Mouse (Mus musculus) right cerebral cortex, adult 2 months (tissue): ENCODE data around the gene Ints13.
A peak's percentile ranks its signal among the peaks of the same experiment; 100 is the strongest.
"Not testable (repeated sequence)": the region's sequence is repeated elsewhere in the genome, so short reads cannot be mapped to it uniquely, and the experiment has no call there.

Experiments used
- DNase-seq, 2 experiments: peaks; one replicate each; pipeline ENCODE4 v3.0.0; 2021 to 2022; ENCODE audit warnings: low spot score in 2 of 2

Ints13 gene

DNA sequence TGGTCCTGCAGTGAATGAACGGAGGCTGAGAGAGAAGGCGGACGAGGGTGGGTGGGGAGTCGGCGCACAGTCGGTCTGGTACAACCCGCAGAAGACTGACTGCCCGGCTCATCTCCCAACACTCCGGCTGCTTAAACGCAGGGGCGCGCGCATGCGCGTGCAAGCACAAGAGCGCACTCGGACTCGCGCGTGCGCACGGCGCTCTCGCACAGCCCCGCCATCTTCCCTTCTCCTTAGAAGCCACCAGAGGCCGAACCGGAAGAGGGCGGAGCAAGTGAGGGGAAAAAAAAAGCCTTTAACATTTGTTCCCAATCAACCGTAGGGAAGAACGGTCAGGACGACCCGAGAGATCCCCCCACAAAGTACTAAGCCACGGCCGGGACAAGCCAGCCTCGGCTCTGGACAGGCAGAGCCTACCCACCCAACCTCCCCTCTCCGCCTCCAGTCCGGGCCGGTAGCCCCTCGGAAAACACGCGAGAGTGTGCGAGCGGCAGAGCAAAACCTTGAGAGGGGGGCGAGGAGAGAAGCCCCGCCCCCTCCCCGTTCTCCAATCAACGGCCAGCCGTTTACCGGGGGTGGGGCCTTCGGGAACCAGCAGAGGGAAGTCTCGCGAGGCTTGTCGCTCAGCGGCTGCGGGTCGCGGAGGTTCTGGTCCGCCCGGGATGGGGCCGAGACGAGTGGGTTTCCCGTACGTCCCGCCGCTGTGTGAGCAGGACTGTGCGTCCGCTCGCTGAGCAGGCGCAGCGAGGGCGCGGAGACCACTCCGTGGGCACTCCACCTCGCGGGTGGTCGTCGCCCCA is at the start of gene Ints13:
Gene Ints13, minus strand, starts transcription at position 526 of the 800 bp plus-strand sequence.
- DNase-seq = peak; percentile 94 to 96

GRCm38 (mm10) chr6:146616670-146617069 is 39.0 kb upstream of the Ints13 start:
- no peak for DNase-seq

- no peak for DNase-seq
Observed at GRCm38 (mm10) chr6:146615891-146616290, 38.3 kb upstream of the Ints13 start.

DNA sequence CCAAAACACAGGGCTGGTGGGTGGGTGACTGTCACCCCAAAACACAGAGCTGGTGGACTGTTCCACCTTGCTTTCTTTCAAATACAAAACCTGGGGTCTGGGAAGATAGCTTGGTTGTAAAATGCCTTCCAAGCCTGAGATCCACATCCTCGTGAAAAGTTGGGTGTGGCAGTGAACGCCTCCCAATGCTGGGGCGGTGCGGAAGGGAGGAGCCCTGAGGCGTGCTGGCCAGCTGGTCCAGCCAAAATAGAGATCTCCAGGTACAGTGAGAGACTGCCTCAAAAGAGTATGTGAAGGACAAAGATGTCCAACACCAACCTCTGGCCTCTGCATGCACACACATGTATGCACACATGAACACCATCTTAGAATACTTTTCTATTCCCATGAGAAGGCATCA is 36.9 kb upstream of the Ints13 start:
- DNase-seq = no peak

DNA sequence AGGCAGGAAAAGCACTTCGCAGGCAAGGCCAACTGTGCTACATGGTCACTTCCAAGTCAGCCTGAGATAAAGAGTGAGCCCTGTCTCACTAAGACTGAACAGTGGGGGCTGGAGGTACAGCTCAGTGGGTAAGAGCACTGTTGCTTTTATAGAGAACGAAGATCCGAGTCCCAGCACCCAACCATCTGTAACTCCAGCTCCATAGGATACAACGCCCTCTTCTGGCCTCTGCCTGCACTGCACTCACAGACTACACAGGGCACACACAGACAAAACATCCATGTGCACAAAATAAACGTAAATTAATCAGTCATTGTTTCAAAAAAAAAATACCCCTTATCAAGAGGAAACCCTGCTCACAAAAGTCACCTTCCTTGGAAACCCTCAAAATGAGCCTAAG is 36.3 kb upstream of the Ints13 start:
- DNase-seq = no peak

DNA sequence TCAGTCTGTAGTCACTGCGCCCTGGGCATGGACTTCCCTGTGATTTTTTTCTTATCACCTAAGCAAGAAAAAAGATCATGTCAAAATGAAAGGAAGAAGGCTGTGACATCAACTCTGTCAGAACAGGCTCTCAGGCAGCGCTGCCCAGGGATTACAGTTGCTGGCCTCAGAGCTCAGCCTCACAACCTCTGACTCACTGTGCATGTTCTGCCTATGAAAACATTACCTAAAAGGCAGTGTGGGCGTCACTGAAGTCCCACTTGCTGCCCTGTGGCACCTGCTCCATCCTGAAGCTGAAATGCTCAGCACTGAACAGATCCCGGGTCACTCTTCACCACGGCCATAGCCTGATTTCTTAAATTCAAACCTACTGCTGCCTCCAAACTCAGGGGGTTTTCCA is 35.1 kb upstream of the Ints13 start:
- no peak for DNase-seq

DNA sequence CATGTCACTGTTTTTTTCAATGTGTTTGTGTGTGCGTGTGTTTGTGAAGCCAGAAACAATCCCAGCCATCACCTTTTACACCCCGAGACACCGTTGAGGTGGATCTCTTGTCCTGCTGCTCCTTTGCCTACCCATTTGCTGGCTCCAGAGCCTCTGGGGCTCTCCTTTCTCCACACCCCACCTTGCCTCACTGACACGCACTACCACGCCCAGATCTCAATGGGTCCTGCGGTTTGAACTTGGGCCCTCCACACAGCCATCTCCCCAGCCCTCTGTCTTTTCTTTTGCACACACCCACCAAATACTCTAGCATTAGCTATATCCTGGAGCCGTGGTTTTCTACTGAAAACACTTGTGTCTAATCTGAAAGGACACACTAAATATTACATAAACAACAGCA is 34.3 kb upstream of the Ints13 start:
- DNase-seq = no peak

DNA sequence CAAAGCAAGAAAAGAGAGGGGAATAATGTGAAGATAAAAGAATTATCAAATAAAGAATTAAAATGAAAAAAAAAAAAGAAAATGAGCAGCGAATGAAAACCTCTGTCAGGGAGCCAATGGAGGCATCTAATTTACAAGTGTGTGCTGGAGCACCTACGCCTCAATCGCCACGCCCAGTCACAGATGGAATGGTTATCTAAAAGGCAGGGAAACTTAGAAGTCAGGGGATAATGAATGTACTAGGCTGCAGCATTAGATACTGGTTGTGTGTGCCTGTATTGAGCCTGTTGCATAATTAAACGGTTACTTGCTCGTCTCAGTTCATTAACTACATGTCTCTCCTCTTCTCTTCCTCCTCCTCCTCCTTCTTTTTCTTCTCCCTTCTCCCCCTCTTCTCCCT is 33.8 kb upstream of the Ints13 start:
- DNase-seq = no peak

- no peak for DNase-seq
Observed at GRCm38 (mm10) chr6:146603651-146604050, 26.0 kb upstream of the Ints13 start.

DNA sequence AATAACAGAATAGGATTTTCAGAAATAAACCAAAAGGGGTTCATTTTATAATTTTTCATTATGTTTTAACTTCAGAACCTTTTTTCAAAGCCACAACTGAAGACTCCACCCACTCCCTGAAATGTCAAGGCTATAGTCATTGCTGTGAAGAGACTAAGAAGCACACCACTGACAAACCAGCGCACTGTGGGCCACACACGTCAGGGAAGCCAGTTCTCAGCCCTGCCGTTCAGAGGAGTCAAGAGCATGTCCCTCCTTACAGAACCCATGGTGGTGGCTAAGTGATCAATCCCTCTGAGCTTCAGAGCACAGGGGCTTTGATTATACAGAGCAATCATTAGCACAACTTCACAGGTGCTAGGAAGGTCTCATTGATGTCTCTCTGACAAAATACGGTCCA is 25.0 kb upstream of the Ints13 start:
- no peak for DNase-seq

- no peak for DNase-seq
Observed at GRCm38 (mm10) chr6:146585134-146585533, 7.5 kb upstream of the Ints13 start.

DNA sequence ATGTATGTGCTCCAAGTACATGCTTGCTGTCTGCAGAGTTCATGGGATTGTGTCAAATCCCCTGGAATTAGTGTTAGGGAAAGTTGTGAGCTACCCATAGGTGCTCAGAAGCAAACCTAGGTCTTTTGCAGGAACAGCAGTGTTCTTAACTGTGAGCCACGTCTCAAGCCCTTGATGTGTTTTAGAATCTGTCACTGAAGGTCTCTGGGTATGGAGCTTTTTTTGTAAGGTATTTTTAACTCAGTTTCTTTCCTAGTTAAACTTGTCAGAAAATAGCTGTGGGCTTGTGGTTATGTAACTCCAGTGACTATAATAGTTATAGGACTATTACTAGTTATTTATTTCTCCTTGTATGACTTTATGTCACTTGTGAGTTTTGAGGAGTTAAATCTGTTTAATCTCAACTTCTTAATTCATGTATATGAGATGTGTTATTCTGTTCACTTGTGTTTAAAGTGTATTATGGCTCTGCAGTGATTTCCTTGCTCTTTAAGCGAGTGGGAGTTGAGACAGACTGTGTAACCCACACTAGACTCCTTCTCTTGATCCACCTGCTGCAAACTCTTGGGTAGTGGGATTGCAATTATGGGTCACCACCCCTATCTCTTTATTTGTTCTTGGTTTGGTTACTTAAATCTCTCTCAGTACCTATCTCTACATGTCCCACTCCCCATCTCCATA is 5.9 kb upstream of the Ints13 start:
- DNase-seq = no peak

GRCm38 (mm10) chr6:146580381-146580926 is 2.8 kb upstream of the Ints13 start:
- DNase-seq = peak; percentile 66

- peak; percentile 46 to 50 for DNase-seq
Observed at GRCm38 (mm10) chr6:146578586-146578985, 951 bp upstream of the Ints13 start.

- peak in 1 of 2 experiments; percentile 66 for DNase-seq
Observed at GRCm38 (mm10) chr6:146578111-146578531, 486 bp upstream of the Ints13 start.

GRCm38 (mm10) chr6:146576903-146577302 is 732 bp downstream of the Ints13 start, which contains the start of gene Fgfr1op2:
Fgfr1op2 (plus strand) TSS chr6:146577203.
- no peak for DNase-seq

DNA sequence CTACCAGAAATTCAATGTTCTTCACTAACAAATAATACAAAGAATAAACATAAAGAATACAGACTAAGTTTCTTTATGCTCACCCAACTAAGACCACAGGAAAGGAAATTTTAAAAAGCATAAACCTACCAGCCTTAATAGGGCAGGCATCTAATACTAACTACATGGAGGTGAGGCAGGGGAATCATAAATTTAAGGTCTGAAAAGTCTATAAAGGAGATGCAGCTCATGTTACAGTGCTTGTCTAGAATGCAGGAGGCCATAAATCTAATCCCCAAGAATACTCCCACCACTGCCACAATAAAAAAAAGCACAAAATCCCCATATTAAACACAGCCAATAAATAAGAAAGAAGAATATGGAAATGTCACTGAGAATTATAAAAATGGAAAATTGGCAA is 5.6 kb downstream of the Ints13 start:
- DNase-seq = no peak

- DNase-seq = not testable (repeated sequence)
Observed at GRCm38 (mm10) chr6:146562461-146562860, 15.2 kb downstream of the Ints13 start.

DNA sequence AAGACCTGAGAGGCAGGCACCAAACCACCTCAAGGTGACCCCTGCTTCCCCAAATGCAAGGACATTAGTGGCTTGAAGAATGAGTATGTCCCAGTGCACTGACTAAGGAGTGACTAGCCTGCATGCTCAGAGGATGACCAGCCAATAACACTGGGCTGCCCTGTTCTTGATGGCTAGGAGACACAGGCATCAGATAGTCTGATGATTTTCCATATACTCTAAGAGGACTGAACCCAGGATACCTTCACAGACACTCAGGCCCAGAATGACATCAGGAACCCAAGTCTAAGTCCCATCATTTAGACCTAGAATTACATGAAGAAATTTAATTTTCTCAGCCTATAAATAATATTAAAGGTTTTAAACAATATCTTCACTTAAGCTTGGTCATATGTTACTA is 26.3 kb downstream of the Ints13 start:
- DNase-seq = no peak

- no peak for DNase-seq
Observed at GRCm38 (mm10) chr6:146550421-146550820, 27.2 kb downstream of the Ints13 start.

DNA sequence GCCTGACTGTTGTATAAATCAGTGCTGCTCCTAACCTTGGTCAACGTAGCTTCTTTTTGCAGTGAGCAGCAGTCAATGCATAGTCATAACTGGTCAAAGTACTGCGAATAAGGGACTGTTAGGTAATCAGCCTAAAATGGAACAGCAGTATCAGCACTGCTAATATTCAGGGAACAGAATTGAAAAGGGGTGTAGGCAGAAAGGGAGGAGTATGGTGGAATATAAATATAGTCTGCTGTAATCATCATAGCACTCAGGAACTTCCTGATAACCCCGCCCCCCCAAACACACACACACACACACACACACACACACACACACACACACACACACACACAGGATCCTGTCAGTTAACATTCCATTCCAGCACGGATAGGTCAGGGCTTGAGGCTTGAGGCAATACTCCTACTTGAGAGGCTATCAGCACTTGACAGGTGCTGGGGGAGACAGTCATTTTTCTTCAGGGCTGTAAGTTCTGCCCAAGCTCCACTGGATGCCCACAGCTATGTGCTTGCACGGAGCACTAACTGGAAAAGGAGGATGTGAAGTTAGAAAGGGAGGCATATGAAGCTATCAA is 32.3 kb downstream of the Ints13 start:
- no peak for DNase-seq

- DNase-seq = no peak
Observed at GRCm38 (mm10) chr6:146544622-146545021, 33.0 kb downstream of the Ints13 start.
